Mouse (Mus musculus) ES-E14 (cell line): ENCODE results near the gene Efna5. TPM values are rescaled to one million over a fixed set of nuclear protein-coding genes. Genes with fewer than 3 reads are reported as not detected.

Source experiments
- DNase-seq: peaks from one replicate; pipeline ENCODE4 v3.0.0-alpha.2; 2013; ENCODE audit warnings: low read depth, low spot score
- H3K27ac ChIP-seq: 2 replicates; pipeline ENCODE4 v1.5.1; 2012; ENCODE audit warnings: low read depth, mild to moderate bottlenecking, low read length, moderate library complexity, mixed read lengths; ENCODE audit not compliant: poor library complexity, insufficient read depth, severe bottlenecking
- H3K36me3 ChIP-seq: 2 replicates; pipeline ENCODE4 v1.6.1; 2012; ENCODE audit warnings: mild to moderate bottlenecking, low read length, moderate library complexity, mixed read lengths; ENCODE audit not compliant: control insufficient read depth, poor library complexity, insufficient read depth, severe bottlenecking
- H3K4me1 ChIP-seq, 2 experiments: fragments of 150-350 bp in 1 of 2; sonication (generic) in 1 of 2; 2 replicates each; pipeline ENCODE4 v1.6.1; 2012; ENCODE audit warnings: low read length in 2 of 2, mild to moderate bottlenecking in 1 of 2, mixed read lengths in 1 of 2; ENCODE audit not compliant: control insufficient read depth in 2 of 2, insufficient read depth in 2 of 2, poor library complexity in 1 of 2
- H3K4me3 ChIP-seq, 2 experiments: fragments of 150-350 bp in 1 of 2; sonication (generic) in 1 of 2; 2 replicates each; pipeline ENCODE4 v1.5.1; 2012; ENCODE audit warnings: low read length in 2 of 2, low read depth in 1 of 2, mild to moderate bottlenecking in 1 of 2, mixed read lengths in 1 of 2; ENCODE audit not compliant: insufficient read depth in 1 of 2, poor library complexity in 1 of 2, severe bottlenecking in 1 of 2
- H3K9ac ChIP-seq: 2 replicates; pipeline ENCODE4 v1.6.1; 2012; ENCODE audit warnings: low read depth, mild to moderate bottlenecking, low read length, mixed read lengths; ENCODE audit not compliant: poor library complexity, insufficient read depth, severe bottlenecking
- H3K9me3 ChIP-seq: fragments of 150-350 bp; sonication (generic); 2 replicates; pipeline ENCODE4 v1.6.1; 2012; ENCODE audit warnings: low read depth, mild to moderate bottlenecking, low read length; ENCODE audit not compliant: control insufficient read depth, insufficient read depth
- CHD2 ChIP-seq: IDR thresholded peaks from 2 replicates; pipeline ENCODE4 v1.6.1; 2014; ENCODE audit warnings: mild to moderate bottlenecking, low read depth, low read length, inconsistent platforms
- HCFC1 ChIP-seq: IDR thresholded peaks from 2 replicates; pipeline ENCODE4 v1.6.1; 2012; ENCODE audit warnings: low read length, inconsistent platforms, borderline replicate concordance; ENCODE audit not compliant: insufficient read depth
- MAFK ChIP-seq: IDR thresholded peaks from 2 replicates; pipeline ENCODE4 v1.6.1; 2014; ENCODE audit warnings: mild to moderate bottlenecking, low read depth, low read length, inconsistent platforms; ENCODE audit not compliant: insufficient read depth
- ZC3H11A ChIP-seq: IDR thresholded peaks from 2 replicates; pipeline ENCODE4 v1.6.1; 2012; ENCODE audit warnings: low read depth, mild to moderate bottlenecking, inconsistent platforms, low read length, borderline replicate concordance
- ZNF384 ChIP-seq: IDR thresholded peaks from 2 replicates; pipeline ENCODE4 v1.6.1; 2012; ENCODE audit warnings: low read depth, low read length, inconsistent platforms
- in situ Hi-C, 2 experiments: fragments of 600-800 bp; cut with MboI; formaldehyde crosslinking; loops; one replicate each; pipeline ENCODE4 v1.15.1; 2025; ENCODE audit warnings: low sequenced_read_pairs in 2 of 2, inconsistent platforms in 1 of 2; ENCODE audit not compliant: unreplicated experiment in 2 of 2
- total RNA-seq: library from RNA; depleted of rRNA; stranded (reverse); fragments of 300-350 nt; gene quantifications from 2 replicates; pipeline ENCODE4 v1.2.3, GENCODE M21; 2012

Efna5 gene
- total RNA-seq, 1 experiment, result 3.8 TPM

DNA sequence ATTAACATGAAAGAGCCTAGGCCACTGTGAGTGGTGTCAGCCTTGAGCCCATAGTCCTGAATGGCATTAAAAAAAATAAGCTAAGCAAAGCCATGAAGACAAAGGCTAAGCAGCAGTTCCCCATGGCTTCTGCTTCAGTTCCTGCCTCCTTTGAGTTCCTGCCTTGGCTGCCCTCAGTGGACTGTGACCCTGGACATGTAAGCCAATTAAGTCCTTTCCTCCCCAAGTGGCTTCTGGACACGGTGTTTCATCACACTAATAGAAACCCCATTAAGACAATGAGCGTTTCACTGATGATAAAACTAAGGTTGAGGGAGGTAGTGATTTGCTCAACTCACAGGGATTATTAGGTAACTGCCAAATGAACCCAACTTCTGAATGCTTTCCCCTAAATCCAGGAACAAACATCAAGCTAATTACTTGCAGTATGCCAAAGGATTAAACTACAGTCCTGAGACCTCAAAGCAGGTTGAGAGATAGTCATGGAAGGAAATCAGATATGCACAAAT, 128.7 kb downstream of the Efna5 start:
- Histone ChIP-seq H3K4me3 (no peak overlapping the region), H3K27ac (no peak overlapping the region), H3K9me3 (no peaks in the 10 kb centered on the region), H3K4me1 (no peaks in the 10 kb centered on the region), H3K9ac (no peak overlapping the region), H3K36me3 (no peaks in the 10 kb centered on the region)
- in situ Hi-C loops, result no loop called here
- TF ChIP-seq HCFC1 (no peak), ZC3H11A (no peak), ZNF384 (no peak), MAFK (no peak), CHD2 (no peak)
- DNase-seq, result no peak

DNA sequence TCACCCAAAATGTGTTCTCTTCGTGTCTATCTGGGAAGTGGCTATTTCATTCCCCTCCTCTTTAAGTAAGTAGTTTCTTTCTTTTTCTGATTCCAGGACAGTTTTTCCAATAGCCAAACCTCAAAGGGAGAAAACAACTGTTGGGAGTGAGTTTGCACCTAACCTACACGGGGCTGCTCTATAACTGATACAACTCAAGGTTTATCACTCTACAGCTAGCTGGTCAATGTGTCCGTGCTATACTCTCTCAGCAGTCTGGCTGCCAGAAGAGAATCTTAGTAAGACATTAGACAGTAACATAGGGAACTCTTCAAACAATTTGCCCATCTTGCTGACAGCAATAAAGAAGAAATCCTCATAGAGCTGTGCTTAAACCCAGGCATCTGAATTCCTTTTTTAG, 130.5 kb downstream of the Efna5 start:
- DNase-seq, result no peak
- TF ChIP-seq ZNF384 (no peak), CHD2 (no peak)
- no peaks in the 10 kb centered on the region for H3K9me3 ChIP-seq
- no peak overlapping the region for H3K4me3 ChIP-seq
- no peak overlapping the region for H3K27ac ChIP-seq
- in situ Hi-C loops, result no loop called here
- H3K36me3 ChIP-seq, result no peaks in the 10 kb centered on the region
- H3K9ac ChIP-seq, result no peak overlapping the region
- H3K4me1 ChIP-seq, result no peaks in the 10 kb centered on the region

DNA sequence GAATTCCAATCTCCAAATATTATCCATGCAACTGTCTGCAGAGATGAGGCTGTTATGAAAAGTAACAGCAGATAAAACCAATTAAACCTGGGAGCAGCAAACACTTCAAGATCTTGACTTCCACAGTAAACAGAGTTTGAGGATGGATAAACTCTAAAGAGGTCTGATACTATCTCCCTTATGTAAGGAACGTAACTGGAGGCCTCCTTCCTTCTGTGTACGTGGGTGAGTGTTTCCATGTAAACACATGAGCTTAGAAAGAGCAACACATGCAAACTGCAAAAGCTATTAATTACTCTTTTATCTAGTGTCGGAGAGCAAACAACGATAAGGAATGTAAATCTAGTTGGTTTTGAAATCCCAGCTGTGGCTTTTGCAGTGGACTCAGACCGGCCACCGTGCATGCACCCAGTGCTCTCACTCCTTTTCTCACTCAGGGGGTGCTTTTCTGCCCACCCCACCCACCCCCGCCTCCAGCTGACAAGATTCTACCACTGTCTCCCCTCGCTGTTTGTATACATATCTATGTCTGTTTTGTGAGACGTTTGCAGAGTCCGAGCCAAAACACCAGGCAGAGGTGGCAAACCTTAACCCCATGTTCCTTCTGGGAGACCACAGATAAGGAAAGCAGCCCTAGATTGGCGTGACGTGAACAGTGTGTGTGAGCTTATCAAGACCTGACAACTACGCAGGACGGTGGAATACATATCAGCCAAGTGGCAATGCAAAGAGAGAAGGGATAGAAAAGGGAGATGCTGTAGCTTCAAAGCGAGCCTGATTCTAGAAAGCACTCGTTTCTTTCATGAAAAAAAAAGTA, 132.1 kb downstream of the Efna5 start:
- no peak for TF ChIP-seq MAFK
- TF ChIP-seq CHD2, result no peak
- no peak for TF ChIP-seq HCFC1
- no peak for TF ChIP-seq ZC3H11A
- TF ChIP-seq ZNF384, result no peak
- in situ Hi-C loops, result no loop called here
- H3K9me3 ChIP-seq, result no peaks in the 10 kb centered on the region
- H3K4me1 ChIP-seq, result no peaks in the 10 kb centered on the region
- no peak for DNase-seq
- H3K27ac ChIP-seq, result no peak overlapping the region
- H3K4me3 ChIP-seq, result no peak overlapping the region
- no peaks in the 10 kb centered on the region for H3K36me3 ChIP-seq
- no peak overlapping the region for H3K9ac ChIP-seq

GRCm38 (mm10) chr17:62747381-62747780, 133.7 kb downstream of the Efna5 start:
- H3K9ac ChIP-seq, result no peak overlapping the region
- no peak for DNase-seq
- H3K4me3 ChIP-seq, result no peak overlapping the region
- TF ChIP-seq MAFK, result no peak
- H3K9me3 ChIP-seq, result no peaks in the 10 kb centered on the region
- no peaks in the 10 kb centered on the region for H3K4me1 ChIP-seq
- H3K36me3 ChIP-seq, result no peaks in the 10 kb centered on the region
- no peak overlapping the region for H3K27ac ChIP-seq
- in situ Hi-C loops, result no loop called here

- H3K4me1 ChIP-seq, result no peaks in the 10 kb centered on the region
- DNase-seq, result no peak
- no peaks in the 10 kb centered on the region for H3K36me3 ChIP-seq
- H3K9ac ChIP-seq, result no peak overlapping the region
- no peak overlapping the region for H3K27ac ChIP-seq
- H3K4me3 ChIP-seq, result no peak overlapping the region
- TF ChIP-seq ZC3H11A, result no peak
- no peak for TF ChIP-seq HCFC1
- in situ Hi-C loops, result no loop called here
- H3K9me3 ChIP-seq, result no peaks in the 10 kb centered on the region
Measured at GRCm38 (mm10) chr17:62746827-62747226, 134.3 kb downstream of the Efna5 start.
